Mouse (Mus musculus): ENCODE measurements around the gene Clint1.
A peak's percentile ranks its signal among the peaks of the same experiment; 100 is the strongest.

Gene Clint1

GRCm38 (mm10) chr11:45851516-45852123 is at the start of gene Clint1:
TSS of gene Clint1 (plus strand) at chr11:45852051.
- peak; percentile 65 for DNase-seq (ENCODE audit: low spot score)

- DNase-seq (ENCODE audit: low spot score), result no peak
These were observed 47.8 kb upstream of the Clint1 start for GRCm38 (mm10) chr11:45804068-45804467.

- DNase-seq (ENCODE audit: low spot score), result peak; percentile 41
These were observed 46.5 kb upstream of the Clint1 start for GRCm38 (mm10) chr11:45805312-45805772.

- DNase-seq (ENCODE audit: low spot score), result no peak
These were observed 46.0 kb upstream of the Clint1 start for GRCm38 (mm10) chr11:45805810-45806209.

DNA sequence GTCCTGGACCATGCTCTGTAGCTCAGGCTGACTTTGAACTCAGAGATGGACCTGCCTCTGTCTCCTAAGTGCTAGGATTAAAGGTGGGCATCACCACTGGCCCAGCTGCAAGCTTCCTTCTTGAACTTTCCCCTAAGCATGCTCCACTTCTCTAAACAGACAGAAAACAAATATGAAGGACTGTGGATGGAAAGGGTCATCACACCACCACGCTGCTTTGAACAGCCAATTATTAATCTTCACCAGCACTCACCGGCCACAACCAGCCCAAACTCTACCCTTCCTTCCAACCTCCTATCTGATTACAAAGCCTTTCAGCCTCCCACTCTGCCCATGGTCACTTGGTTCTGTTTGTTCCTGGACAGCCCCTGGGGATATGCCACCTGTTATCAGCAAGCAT is 45.6 kb upstream of the Clint1 start:
- no peak for DNase-seq (ENCODE audit: low spot score)

- no peak for DNase-seq (ENCODE audit: low spot score)
These were observed 45.0 kb upstream of the Clint1 start for GRCm38 (mm10) chr11:45806809-45807208.

DNA sequence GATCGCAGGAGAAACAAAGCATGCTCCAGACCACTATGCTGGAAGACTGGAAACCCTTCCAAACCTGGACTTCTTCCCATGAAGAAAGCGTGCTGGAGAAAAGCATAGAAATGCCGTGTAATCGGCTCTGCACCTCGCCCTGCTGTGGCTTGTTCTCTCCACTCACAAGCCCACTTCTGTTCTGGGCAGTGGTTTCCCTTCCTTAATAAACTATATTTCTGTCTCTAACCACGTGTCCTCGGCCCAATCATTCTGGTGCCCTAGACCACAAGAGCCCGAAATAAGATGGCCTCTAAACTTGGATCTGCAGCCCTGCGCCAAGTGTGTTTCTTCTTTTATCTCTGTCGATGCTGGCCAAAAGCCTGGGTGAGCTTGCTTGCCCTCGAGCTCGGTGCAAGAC is 44.0 kb upstream of the Clint1 start:
- DNase-seq (ENCODE audit: low spot score), result no peak

DNA sequence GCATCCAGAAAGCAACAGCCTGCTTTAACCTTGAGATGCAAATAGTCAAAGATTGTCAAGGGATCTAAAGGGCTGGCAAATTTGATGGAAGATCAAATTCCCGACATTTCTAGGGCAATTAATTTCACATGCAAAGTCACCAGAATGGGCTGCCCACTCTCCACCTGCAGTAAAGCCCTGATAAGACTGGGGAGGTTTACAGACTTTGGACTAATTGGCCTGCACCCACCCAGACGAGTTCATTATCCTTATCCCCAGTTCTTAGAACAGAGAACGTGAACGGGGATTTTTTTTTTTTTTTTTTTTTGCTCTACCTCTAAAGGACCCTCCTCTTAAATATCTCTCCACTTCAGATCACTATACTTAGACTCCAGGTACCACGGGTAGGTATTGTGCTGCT is 42.4 kb upstream of the Clint1 start:
- DNase-seq (ENCODE audit: low spot score), result no peak

GRCm38 (mm10) chr11:45810056-45810455 is 41.8 kb upstream of the Clint1 start:
- DNase-seq (ENCODE audit: low spot score), result no peak

DNA sequence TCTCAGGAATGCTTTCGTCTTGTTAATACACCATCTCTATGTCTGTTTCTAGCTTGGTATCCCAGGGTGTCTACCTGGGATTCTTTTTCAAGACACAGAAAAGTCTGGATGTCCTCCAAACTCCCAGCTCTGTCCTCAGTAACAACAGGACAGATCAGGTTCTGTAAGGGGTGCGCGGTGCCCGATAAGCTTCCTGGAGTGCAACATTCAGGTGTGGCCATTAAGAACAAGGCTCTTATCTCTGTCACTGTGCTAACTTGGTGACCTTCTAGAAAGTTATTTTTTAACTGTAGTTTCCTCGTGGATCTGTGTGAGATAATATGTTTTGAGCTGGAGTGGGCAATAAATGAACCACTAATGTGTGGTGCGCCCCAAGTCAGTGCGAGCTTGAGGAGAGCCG is 41.0 kb upstream of the Clint1 start:
- DNase-seq (ENCODE audit: low spot score), result no peak

- no peak for DNase-seq (ENCODE audit: low spot score)
These were observed 36.2 kb upstream of the Clint1 start for GRCm38 (mm10) chr11:45815603-45816002.

GRCm38 (mm10) chr11:45816712-45817111 is 35.1 kb upstream of the Clint1 start:
- no peak for DNase-seq (ENCODE audit: low spot score)

DNA sequence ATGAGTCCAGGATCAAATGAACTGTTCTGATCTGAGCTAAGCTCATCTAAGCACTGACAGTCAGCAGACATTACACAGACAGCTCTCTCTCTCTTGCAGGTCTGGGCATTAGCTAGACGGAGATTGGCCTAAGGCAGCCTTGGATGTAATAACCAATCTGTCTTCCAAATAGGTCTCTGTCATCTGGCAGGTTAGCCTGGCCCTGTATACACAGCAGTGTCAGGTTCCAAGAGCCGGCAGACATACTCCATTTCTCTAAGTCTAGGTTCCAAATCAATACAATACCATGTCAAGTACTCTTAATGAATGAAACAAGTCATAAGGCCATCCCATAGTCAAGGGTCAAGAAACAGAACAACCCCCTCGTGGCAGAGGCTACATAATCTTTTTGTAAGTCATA is 33.9 kb upstream of the Clint1 start:
- no peak for DNase-seq (ENCODE audit: low spot score)

- no peak for DNase-seq (ENCODE audit: low spot score)
These were observed 30.9 kb upstream of the Clint1 start for GRCm38 (mm10) chr11:45820930-45821329.

DNA sequence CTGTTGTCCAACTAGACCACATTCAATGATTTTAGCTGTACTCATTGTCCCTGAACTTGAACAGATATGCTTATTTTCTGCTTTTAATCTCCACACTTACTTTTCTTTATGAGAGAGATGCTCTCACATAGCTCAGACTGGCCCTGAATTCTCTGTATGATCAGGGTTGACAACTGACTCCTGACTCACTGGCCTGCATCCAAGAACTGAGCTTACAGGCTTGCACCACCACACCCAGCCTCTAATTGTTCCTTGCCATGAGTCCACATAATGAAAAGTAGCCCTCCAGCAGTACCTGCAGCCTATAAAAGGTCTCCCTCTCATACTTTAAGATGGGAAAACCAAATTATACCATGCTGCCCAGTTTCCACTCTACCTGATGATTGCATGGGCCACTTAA is 21.7 kb upstream of the Clint1 start:
- no peak for DNase-seq (ENCODE audit: low spot score)

DNA sequence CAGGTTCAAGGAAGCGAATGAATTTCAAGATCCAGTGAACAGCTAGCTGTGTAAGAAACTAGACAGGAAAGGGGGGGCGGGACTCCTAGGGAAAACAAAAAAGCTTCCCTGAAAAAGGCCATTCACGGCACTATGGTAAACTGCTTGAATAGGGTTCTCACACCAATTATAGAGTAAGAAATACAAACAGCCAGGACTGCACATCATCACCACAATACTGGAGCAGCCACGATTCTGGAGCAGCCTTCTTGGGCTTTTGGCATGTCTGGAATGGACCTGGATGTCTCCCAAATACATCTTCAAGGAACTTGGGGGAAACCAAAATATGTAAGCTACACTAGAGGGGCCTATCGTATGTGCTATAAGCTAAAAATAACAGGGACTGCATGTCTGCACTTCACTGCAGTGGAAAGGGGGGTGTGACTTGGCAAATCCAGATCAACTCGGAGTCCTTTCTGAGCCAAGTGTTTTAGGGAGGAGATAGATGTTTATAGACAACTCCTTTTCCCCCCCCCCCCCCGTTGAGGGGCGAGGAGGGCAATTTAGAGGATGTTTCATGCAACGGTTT is 21.0 kb upstream of the Clint1 start:
- no peak for DNase-seq (ENCODE audit: low spot score)

DNA sequence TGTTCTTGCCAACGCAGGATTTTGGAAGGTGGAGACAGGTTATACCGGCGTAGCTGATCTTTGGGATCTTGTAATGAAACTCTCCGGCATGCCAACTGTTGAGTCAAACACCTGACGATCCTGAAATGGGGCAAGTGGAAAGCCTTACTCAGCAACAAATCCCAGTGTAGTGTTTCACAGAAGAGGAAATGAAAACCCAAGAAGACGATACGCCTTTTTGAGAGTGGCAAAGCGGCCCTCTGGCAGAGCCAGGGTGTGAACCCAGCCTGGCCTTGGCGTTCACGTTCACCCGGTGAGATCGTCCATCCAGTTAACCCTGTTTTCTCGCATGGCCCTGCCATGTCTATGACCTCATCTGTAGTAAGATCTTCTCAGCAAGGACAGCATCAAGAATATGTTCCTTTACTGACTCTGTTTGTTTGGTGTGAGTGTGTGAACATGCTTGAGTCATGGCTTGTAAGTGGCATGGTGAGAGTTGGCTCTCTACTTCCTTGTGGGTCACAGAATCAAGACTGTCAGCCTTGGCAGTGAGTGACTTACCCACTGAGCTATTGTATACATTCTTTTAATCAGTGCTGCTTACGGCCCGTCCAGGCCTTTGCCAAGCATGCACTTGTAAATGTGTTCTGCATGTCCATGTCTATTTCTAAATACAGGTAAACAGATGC is 20.2 kb upstream of the Clint1 start:
- no peak for DNase-seq (ENCODE audit: low spot score)

DNA sequence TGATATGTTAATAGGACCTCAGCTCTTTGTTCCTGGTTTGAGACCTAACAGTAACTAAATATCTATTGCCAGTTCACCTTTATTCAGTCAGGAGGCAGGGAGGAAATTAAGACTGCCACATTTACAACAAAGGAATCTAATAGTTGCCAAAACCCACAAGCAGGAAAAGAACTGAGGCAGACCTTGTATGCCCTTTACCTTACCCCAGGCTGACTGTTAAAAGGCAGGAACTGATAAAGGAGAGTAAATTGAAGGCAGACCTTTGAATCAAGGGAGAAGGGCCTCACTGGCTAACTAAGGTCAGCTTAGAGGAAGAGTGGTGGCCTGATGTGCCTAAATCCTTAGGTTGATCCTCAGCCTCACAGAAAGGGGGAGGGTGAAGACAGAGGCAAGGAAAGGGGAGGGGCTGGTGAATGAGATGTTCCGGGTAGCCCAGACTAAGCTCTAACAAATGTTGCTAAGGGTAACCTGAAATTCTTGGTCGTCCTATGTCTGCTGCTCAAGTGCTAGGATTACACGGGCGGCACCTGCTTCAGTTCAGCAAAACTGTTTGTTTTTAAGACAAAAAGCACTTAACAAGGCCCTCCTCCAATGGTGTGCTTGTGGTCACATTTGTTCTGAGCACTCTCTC is 16.1 kb upstream of the Clint1 start:
- DNase-seq (ENCODE audit: low spot score), result no peak

DNA sequence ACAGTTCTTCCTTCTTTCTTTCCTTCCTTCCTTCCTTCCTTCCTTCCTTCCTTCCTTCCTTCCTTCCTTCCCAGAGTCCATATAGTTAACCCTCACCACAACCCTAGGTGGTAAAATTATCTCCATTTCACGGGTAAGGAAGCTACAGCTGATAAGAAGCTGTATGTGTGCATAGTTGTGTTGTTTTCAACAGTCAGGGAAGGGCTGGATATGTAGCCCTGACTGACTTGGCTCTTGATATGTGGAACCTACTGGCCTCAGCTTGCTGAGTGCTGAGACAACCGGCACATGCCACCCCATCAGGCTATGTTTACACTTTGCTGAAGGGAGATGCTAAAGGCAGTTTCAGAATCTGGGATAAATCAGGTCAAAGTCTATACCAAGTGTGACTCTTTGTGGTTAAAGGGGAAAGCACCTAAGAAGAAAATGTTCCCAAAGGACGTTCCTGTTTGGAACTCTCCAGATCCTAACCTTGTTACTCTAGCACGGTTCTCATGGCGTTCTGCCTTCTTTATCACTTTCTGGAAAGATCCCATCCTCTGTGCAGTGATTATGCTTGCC is 14.5 kb upstream of the Clint1 start:
- no peak for DNase-seq (ENCODE audit: low spot score)

- no peak for DNase-seq (ENCODE audit: low spot score)
These were observed 13.4 kb upstream of the Clint1 start for GRCm38 (mm10) chr11:45838450-45838849.

DNA sequence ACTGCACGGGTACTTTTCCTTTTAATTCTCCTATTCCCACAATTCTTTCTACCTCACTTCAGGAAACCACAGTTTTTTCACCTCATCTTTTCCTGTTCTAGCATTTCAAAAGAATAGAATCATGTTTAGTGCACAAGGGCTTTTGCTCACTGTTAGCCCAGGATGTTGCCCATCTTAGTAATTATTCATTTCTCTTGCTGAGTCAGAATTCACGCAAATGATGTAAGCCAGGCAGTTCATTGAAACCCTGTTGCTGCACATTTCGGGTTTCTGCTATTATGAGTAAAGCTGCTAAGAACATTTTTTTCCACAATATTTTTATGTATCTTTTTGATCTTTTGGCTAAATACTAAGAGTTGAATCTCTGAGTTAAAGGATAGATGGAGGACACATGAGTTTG is 11.5 kb upstream of the Clint1 start:
- no peak for DNase-seq (ENCODE audit: low spot score)

DNA sequence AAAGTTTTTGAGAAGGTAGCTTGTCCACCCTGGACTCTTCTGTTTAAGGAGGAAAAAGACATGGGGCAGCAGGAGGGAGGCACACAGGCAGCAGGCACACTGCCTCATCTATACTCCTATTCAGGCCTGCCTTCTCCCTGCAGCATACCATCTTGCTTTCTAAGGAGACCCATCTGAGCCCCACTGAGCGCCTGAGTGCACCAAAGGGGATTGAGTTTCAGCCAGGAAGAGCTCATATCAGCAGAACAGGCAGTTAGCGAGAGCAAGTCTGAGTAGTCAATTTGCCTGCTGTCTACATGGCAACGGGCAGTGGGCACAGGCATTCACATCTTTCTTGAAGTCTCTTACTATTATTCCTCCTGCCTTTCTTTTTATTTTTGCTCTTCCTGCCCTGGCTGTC is 5.8 kb upstream of the Clint1 start:
- no peak for DNase-seq (ENCODE audit: low spot score)

DNA sequence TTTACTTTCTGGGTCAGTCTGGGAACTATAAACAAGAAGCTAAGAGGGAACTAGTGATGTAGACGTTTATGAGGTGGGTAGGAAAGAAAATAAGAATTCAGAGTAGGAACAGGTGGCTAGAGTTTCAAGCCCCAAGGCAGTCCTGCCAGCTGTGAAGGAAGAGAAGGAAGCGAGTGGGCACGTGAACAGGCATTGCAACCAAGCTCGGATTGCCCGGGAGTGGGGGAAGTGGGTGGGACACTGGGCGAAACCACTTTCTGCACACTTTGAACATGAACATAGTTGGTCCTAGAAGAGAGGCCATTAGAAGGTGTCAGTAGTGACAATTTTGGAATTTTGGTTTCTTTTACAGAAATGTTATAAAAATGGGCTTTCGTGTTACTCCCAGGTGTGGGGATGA is 4.3 kb upstream of the Clint1 start:
- no peak for DNase-seq (ENCODE audit: low spot score)
